Mouse (Mus musculus) right cerebral cortex, adult 2 months (tissue): ENCODE measurements around the gene Ccr6.
"Not testable (repeated sequence)": the region's sequence is repeated elsewhere in the genome, so short reads cannot be mapped to it uniquely, and the experiment has no call there.

Source experiments
- DNase-seq, 2 experiments: peaks; one replicate each; pipeline ENCODE4 v3.0.0; 2021 to 2022; ENCODE audit warnings: low spot score in 2 of 2

Ccr6 gene

DNA sequence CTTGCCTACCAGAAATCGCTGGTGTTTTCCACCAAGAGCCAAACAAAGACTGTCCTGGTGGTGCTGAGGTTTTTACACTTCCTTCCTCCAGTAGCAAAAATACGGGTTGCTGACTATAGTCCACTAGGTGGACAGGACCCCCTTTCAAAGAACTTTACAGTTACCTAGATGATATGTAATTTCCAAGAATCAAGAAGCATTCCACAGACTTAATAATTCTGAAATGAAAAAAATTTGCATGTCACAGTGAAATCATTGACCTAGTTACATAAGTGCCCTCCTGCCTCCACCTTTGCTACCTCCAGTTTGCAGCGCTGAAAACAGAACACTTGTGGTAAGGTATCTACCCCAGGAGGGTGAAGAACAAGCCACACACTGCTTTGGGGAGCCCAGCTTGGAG, at the start of gene Ccr6:
Gene Ccr6 (plus strand): TSS at position 301 of the 400 bp plus-strand sequence.
- DNase-seq = no peak

DNA sequence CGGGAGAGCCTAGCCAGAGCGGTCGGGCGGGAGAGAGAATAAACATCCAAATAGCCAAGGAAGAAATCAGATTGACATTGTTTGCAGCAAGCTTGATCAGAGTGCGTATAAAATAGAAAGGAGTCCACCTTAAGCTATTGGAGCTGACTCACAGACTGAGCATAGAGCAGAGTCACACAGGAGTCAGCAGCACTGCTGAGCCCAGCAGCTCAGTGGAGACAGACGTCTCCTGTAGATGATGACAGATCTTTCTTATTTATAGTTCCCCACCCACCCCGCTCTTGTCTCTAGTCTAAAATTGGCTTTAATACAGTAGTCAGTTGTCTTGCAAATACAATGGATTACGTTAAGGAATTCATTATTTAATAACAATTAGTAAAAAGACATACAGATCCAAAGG, 42.2 kb upstream of the Ccr6 start:
- peak; percentile 27 to 31 for DNase-seq

DNA sequence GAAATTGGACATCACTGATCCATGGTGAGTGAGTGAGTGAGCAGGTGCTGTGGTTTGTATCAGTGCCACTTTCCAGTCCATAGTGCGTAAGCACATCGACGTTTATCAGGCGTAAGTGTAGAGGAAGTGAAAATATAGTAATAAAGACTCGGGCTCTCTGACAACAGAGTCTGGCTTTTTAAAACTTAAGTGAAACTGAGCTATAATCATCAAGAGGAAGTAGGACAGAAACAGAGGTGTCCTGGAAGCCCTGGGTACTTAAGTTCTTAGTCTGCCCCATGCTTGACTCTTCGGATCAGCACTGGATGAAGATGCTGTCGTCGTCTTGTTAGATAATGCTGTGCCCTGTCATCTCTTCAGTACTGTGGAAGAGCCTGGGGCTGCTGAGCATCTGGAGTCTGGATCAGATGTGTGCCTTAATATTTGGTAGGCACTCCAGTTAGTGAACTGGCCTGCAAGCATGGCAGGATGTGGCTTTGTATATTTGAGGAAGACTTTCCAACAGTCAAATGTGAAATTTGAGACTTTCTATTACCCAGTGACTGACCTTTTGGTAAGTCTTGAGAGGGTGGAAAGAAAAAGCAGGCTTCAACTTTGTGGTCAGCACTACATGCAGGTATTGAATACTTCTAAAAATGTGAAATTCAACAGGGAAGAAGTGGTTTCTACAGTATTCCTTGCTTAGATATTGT, 40.0 kb upstream of the Ccr6 start:
- no peak for DNase-seq

DNA sequence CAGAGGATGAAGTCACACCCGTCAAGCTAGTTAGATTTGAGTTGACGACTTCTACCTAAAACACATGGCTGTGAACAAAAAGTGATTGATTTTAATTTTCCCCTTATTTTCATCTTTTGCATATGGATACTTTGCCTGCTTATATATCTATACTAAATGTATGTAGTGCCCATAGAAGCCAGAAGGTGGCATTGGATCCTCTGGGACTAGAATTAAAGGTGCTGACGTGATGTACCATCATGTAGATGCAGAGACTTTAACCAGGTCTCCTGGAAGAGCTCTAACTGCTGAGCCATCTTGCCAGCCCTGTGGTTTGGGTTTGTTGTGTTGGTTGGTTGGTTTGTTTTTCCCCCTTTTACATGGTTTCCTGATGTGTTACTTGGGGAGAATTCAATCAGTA, 38.2 kb upstream of the Ccr6 start:
- no peak for DNase-seq

DNA sequence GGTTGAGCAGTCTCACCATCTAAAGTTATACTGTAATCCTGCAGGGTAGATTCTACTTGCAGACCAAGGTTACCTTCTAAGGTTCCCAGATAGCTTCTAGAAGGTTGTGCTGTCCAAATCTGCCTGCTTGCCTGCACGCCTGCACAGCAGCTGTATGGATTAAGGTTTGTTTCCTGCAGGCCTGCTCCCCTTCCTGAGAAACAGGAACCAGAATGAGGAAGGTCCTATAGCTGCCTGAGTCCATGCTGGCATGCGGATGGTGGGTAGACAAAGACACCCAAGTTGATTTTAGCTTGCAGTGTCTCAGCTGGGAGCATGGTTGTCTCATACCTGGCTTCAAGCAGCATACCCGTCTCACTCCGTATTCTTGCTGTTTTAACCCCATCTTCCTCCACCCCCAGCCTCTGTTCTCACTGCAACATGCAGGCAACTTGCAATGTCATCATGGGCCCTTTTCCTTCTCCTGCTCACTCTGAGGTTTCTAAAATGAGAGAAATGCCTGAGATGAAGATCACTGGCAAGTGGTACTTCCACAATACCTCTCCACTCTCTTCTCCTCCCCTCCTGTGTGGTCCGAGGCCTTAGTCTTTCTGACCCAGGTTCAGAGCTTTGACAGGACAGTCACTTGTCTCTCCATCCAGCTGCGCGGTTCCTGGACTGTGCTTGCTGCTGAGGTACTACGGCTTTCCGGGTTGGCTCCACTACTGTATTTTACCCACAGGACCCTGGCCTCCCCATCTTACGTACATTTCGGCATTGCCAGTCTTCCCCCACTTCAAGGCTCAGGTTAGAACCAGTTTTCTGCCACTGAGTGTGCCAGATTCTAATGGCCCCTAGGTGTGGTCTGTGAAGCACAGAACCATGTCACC, 36.5 kb upstream of the Ccr6 start:
- no peak for DNase-seq

DNA sequence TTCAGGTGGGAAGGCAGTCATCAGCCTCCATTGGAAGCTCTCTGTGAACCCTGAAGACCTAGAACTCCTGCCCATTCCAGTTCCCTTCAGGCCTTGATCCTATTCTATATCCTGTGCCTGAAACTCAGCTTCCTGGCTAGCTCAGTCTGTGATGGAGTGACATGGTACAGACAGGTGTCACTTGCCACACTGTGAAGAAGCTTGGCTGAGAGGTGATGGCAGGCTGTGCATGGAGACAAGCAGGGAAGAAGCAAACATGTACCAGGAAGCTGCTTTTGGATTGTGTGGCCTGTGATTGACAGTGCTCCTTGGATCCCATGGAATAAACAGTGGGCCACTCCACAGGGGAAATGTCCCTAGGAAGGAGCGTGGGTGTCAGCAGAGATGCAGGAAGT, 35.9 kb upstream of the Ccr6 start:
- no peak for DNase-seq

DNA sequence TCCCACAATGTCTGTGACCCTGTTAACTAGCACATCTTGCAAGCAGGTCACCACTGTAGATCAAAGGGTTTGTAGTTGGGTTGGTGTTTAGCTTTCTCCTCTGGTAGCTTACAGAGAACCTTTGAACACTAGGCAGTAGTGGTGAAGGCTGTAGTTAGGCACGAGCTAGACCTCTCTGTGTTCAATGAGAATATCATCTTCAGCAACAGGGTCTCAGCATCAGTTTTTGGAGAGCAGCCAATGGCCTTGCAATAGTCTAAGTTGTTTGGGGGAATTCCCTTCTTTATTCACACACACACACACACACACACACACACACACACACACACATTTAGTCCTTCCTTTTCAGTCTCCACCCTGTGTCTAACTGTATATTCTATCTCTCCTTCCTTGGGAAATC, 32.4 kb upstream of the Ccr6 start:
- DNase-seq = no peak

DNA sequence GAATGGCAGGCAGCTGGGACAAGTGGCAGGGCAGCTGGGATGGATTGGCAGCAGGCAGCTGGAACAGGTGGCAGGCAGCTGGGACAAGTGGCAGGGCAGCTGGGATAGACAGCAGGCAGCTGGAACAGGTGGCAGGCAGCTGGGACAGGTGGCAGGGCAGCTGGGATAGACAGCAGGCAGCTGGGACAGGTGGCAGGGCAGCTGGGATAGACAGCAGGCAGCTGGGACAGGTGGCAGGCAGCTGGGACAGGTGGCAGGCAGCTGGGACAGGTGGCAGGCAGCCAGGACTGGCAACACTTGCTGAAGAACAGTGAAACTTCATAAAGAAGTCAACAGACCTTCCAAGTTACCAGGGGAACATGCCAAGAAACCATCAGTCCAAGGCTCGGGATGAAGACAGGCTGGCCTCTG, 30.6 kb upstream of the Ccr6 start:
- DNase-seq = not testable (repeated sequence)

DNA sequence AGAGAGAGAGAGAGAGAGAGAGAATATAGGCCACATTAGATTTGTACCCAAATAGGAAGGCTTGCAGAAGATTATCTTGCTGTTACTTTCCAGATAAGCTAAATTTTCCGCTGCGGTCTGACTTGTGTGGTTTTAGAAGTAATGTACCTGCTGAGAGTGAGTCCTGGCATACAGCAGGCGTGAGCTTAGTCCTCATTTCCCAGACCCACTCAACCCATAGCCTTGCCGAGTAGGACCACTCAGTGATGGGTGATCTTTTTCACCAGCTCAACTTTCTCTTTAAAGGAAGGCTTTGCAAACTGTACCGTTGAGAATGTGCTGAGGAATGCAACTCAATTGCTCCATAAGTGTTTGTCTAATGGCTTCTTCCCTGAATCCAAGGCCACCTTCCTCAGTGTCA, 29.2 kb upstream of the Ccr6 start:
- DNase-seq = no peak

DNA sequence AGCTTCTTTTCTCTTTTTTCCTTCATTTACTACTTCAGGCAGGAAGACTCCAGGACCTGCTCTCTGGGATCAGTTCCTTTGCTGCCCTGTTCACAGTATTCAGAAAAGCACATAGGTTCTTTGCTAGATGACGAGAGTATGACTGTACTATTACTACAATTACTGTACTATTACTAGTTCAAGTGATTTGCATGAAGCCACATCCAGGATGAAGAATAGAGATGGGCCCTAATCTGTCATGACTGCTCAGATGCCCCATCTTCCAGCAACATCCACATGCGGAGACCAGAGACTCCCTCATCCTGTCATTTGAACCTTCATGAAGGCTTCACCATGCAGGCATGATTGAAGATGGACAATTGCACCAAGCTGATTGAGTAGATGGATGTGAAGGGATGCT, 26.1 kb upstream of the Ccr6 start:
- no peak for DNase-seq

DNA sequence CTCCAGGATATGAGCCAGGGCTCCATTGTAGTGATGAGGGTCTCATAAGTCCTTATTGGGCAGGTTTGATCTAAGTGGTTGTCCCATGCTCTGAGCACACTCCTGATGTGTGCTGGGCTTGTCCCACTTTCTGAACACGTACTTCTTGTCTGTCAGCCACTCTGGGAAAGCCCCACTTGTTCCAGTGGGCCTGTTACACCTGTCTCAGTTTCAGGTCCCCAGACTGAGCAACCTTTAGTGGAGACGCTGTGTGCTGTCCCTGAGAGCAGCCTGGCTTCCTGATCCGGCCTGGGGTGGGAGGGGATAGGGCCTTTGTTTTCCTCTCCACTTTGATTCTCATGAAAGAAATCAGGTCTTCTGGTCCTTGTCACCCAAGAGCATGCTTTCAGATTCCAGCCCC, 25.7 kb upstream of the Ccr6 start:
- DNase-seq = no peak

DNA sequence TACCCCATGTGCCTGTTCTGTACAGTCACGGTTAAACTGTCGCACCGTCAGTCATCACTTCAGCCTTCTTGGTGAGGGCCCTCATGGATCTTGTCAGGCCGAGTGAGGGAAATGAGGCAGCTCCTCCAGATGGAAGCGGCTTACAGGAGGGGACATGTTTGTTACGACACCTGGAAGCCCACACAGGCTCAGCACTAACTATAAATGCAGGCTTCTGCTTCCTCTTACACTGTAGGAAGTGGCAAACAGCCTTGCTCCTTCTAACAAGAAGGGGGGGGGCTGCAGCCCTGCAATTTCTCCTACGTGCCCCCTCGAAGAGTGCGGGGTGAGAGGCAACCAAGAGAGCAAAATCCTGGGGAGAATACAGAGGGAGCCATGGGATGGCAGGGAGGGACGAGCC, 25.2 kb upstream of the Ccr6 start:
- no peak for DNase-seq

DNA sequence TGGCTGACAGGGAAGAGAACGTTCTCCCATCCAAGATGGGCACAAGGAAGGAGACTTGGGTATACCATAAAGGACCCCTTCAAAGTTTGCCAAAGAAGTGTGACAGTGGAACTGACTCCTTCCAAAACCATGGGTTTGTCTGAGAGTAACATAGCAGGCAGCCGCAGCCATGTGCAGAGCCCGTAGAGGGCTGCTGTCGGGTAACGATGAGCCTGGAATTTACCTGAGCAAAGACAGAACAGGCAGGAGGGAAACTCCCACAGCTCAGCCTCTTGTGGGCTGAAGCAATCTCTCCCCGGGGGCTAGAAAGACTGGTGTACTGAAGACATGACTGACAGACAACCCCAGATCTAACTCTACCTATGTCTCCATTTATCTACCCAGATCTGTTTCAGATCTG, 24.4 kb upstream of the Ccr6 start:
- DNase-seq = no peak

DNA sequence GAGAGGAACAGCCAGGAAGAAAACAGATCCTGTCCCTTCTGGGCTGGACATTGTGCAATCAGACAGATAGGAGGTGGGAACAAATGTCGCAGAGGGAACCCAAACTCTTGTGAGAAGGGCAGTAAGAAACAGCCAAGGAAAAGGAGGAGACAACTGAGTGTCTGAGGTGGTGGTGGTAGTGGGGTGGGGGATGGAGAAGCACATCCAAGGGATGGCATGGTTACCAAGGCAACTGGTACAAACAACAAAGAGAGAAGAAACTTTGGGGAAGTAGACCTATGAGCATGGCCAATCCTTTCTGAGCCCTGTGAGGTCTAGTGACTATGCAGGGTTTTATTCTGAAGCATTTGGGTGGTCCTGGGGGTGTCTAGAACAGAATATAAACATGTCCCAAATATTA, 21.5 kb upstream of the Ccr6 start:
- no peak for DNase-seq

DNA sequence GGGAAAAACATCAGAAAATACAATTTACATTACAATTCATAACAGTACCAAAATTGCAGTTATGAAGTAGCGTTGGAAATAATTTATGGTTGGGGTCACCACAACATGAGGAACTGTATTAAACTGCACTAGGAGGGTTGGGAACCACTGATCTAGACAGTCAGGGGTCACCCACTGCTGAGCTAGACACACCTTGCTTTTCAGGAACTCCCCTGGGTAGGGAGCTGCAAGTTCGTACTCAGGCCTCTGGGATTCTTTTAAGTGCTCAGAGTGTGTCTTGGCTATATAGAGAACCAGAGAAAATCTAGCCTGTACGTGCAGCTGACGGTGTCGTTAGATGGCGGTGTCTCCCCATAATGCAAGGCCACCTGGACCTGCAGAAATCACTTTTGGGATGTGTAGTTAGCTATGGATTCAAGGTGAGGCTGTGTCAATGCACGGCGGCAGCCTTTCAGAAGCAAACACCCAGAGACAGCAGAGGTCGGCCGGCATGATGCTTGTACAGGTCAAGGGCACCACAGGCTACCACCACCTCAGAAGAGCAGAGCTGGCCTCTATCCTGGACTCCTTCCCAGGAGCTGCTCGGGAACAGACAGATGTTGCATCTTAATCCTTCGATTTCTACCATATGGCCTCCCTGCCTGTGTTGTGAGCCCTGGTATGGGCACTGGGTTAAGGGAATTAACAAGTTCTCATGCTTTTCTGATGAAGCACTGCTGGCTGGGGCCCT, 20.7 kb upstream of the Ccr6 start:
- DNase-seq = no peak

DNA sequence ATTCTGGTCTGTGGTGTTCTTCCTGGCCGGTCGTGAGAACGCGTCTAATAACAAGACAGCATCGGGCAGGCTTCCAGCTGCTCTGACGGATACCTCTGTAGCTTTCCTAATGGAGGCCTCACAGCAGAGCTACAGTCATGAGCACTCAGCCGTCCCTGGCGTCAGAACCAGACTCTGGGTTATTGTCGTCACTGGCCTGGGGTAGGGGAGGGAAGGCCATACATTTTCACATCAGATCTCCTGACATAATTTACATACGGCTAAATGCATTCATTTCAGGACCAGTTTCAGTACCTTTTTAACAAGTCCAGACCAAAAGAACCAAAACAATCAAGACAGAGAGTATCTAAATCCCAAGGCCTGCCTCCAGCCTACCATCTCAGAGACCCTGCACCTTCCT, 12.6 kb upstream of the Ccr6 start:
- DNase-seq = no peak

DNA sequence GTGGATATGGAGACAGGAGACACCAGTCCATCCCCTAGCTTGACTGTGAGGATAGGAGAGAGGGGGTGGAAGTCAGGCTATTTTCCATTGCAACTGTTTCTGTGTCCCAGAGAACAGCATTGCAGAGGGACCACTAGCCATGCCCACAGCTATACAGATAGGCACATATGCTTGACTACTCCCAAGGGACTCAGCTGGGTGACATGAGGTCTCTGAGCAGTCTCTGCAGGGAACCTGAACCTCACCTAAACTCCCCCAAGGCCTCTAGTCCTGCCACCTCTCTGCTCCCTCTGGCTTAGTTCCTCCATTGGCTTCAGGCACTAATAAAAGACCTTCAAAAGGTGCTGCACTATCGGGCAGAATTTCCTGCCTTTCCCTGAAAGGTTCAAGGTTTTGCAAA, 11.8 kb upstream of the Ccr6 start:
- no peak for DNase-seq

DNA sequence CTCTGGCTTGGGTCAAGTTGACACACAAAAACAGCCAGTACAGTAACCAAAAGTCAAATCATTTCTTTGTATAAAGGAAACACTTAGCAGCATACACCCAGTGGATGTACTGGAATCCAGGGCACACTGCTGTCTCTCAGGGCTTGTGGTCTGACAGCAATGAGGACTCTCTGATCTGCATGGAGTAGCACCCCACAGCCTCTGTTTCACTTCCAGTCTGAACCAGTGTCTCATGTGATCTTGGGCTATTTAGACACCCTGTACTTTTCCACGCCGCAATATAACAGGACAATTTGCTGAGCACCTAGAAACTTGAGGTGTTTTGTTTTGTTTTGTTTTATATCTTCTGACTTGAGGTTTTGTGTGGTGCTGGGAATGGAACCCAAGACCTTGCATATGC, 10.7 kb upstream of the Ccr6 start:
- DNase-seq = no peak

DNA sequence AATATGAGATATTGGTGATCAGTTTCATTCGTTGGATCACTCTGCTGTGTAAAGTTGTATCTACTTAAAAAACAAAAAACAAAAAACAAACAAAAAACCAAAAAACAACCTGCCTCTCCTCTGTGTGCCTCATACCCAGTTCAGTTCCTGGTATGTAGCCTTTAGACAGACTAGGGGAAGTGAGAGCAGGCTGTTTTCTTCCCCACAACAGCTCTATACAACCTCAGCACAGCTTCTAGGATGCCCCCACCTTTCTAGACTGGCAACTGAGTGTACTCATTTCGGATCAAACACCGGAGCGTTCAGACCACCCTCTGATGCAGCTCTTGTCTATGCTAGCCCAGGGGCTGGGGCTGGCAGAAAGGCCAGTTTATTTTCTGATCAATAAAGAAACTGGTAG, 10.1 kb upstream of the Ccr6 start:
- no peak for DNase-seq

DNA sequence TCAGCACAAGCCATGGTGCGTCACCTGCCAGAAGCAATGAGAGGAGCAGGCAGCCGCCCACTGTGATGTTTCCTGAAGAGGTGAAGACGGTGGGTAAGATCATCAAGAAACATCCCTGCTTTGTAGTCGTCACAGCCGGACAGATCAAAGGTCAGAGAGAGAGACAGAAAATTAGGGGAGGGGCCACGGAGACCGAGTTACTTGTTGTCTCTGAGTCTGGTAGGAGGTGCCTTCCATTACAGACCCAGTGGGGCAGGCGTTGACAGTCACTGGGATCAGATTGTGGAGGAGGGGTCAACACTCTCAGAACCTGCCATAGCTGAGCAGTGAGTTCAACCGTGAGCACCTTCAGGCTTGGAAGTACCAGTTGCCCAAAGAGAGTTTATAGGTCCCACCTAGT, 7.2 kb upstream of the Ccr6 start:
- no peak for DNase-seq

DNA sequence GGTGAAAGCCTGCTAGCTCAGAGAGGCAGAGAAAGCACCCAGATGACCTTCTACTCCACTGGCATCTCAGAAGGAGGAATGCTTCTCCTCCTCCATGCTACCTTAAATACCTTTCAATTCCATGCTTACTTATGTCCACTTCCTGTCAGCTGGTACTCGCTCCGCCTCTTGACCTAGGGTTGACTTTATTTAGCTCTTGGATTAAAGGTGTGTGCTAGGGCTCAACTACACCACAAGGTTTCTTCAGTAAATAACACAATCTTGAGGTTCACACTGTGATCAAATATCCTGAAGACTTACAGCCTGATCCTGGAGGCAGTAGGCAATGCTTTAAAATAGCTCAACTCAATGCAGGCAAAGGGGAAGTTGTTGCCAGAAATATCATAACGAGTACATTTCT, 6.2 kb upstream of the Ccr6 start:
- DNase-seq = no peak

DNA sequence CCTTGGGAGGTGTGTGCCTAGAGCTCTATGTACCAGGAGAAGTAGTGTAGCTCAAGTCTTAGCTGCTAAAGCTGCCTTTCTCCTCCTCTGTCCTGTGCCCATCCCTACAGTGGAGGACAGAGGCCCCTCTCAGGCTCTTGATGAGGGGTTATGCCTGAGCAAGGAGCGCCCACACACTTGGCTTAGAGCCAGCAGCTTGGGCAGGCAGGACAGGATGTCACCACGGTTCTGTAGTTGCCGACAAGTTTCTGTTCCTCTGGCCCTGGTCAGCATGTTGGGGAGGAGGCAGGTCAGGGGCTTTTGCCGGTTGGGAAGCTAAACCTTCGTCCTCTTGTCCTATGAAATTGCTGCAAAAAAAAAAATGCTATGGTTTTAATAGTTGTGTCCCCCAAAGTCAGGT, 3.8 kb upstream of the Ccr6 start:
- DNase-seq = peak; percentile 42 to 53
